Mouse (Mus musculus) testis, adult 2 months (tissue): ENCODE measurements around the gene Tgfb2. TPM values are rescaled to one million over a fixed set of nuclear protein-coding genes. Genes with fewer than 3 reads are reported as not detected.

Experiments used
- H3K27ac ChIP-seq: fragments of 200-500 bp; 2 replicates; pipeline ENCODE4 v1.5.1; 2012; ENCODE audit warnings: low read depth, low read length; ENCODE audit not compliant: control insufficient read depth, insufficient read depth
- H3K27me3 ChIP-seq: fragments of 200-500 bp; 2 replicates; pipeline ENCODE4 v1.6.1; 2012; ENCODE audit warnings: mild to moderate bottlenecking, low read length, moderate library complexity; ENCODE audit not compliant: control insufficient read depth, insufficient read depth
- H3K36me3 ChIP-seq: fragments of 200-500 bp; 2 replicates; pipeline ENCODE4 v1.6.1; 2012; ENCODE audit warnings: mild to moderate bottlenecking, low read length; ENCODE audit not compliant: control insufficient read depth, insufficient read depth
- H3K4me1 ChIP-seq: fragments of 200-500 bp; 2 replicates; pipeline ENCODE4 v1.6.1; 2012; ENCODE audit warnings: low read length; ENCODE audit not compliant: control insufficient read depth, insufficient read depth
- H3K4me3 ChIP-seq: fragments of 200-500 bp; 2 replicates; pipeline ENCODE4 v1.5.1; 2012; ENCODE audit warnings: low read depth, mild to moderate bottlenecking, low read length, moderate library complexity, mixed read lengths; ENCODE audit not compliant: control insufficient read depth
- CTCF ChIP-seq: fragments of 200-500 bp; IDR thresholded peaks from 2 replicates; pipeline ENCODE4 v1.5.1; 2012; ENCODE audit warnings: low read depth, mild to moderate bottlenecking, inconsistent platforms, low read length, moderate library complexity; ENCODE audit not compliant: control insufficient read depth, insufficient read depth, insufficient replicate concordance
- POLR2A ChIP-seq: fragments of 200-500 bp; IDR thresholded peaks from 2 replicates; pipeline ENCODE4 v1.6.1; 2012; ENCODE audit warnings: low read depth, mild to moderate bottlenecking, inconsistent platforms, low read length, moderate library complexity; ENCODE audit not compliant: control insufficient read depth
- polyA plus RNA-seq: library from polyadenylated mRNA; depleted of rRNA; stranded (reverse); fragments of >200 nt; gene quantifications from 2 replicates; pipeline ENCODE4 v1.2.3, GENCODE M21; 2012; rRNA removed

Tgfb2 gene
- polyA plus RNA-seq, 1 experiment, result 0.32 TPM

GRCm38 (mm10) chr1:186575629-186576028, 130.2 kb downstream of the Tgfb2 start:
- Histone ChIP-seq H3K27me3 (no peaks in the 10 kb centered on the region), H3K4me1 (no peaks in the 10 kb centered on the region), H3K27ac (no peak overlapping the region), H3K36me3 (no peaks in the 10 kb centered on the region), H3K4me3 (no peak overlapping the region)
- no peak for TF ChIP-seq CTCF
- no peak for TF ChIP-seq POLR2A

GRCm38 (mm10) chr1:186575074-186575473, 130.7 kb downstream of the Tgfb2 start:
- Histone ChIP-seq H3K36me3 (no peaks in the 10 kb centered on the region), H3K27ac (no peak overlapping the region), H3K27me3 (no peaks in the 10 kb centered on the region), H3K4me3 (no peak overlapping the region), H3K4me1 (no peaks in the 10 kb centered on the region)
- TF ChIP-seq POLR2A (no peak), CTCF (no peak)

Other genes with a start within 250 kb of the Tgfb2 start
- 5.4 and 5.8 TPM in 2 replicates for gene Rrp15, start 43.4 kb upstream of the Tgfb2 start, polyA plus RNA-seq